Mouse (Mus musculus): ENCODE results near the gene Eif4enif1.

Eif4enif1 gene

DNA sequence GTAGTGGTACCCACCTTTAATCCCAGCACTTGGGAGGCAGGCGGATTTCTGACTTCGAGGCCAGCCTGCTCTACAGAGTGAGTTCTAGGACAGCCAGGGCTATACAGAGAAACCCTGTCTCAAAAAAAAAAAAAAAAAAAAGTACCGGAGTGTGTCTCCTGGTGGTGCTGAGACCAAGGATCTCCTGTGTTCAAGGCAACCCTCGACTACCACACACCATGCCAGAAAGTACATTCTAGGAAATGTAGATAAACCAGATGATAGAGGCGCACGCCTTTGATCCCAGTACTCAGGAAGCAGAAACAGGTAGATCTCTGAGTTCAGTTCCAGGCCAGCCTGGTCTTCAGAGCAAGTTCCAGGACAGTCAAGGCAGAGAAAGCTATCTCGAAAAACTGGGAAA is 64.9 kb downstream of the Eif4enif1 start:
- DNase-seq (ENCODE audit: low read depth, low spot score), result no peak

DNA sequence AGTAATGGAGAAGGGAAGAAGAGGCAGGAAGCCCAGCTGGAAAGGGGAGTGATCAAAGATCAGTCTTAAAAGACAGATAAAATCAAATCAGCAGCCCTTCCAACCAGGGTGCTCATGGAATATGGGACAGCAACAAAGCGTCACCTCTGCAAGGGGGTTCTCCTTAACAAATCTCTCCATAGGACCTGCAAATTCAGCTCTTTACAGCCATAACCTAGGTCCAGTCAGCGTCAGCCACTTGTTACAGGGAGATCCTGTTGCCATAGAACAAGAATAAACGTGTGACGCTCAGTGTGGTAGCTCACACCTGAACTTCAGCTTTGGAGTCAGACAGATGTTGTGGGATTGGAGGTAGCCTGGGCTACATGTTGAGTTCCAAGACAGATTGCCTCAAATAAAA is 67.0 kb downstream of the Eif4enif1 start:
- DNase-seq (ENCODE audit: low read depth, low spot score), result no peak

DNA sequence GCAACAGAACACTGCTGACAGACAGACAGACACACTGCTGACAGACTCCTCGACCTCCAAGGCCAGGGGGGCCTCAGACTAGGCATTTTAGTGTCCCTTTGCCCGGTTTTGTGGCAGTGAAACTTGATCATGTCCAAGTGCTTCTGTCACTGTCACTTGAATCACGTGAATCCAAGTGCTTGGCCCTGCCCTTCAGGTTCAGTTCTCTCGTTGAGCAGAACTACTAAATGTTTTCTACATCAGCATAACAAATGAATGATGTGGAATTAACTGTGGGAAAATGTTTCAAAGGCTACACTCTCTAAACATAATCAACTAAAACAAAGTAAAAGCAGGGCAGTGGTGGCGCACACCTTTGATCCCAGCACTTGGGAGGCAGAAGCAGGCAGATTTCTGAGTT is 76.2 kb downstream of the Eif4enif1 start:
- no peak for DNase-seq (ENCODE audit: low read depth, low spot score)

DNA sequence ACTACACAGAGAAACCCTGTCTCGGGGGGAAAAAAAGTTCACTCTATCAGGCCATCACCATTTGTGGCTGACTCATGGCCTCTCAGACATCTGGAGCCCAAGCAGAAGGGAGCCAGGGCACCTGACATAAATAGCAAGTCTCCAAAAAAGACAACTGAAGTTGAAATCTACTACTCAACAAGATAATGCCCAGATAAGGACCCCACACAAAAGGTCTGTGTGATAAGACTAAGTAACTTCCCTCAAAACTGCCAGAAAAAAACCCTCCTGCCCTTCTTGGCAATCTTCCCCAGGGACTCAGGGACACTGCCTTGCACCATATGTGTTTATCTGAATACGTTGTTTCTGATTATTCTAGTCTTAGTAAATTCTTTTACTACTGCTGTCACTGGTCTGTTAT is 77.5 kb downstream of the Eif4enif1 start:
- DNase-seq (ENCODE audit: low read depth, low spot score), result no peak

DNA sequence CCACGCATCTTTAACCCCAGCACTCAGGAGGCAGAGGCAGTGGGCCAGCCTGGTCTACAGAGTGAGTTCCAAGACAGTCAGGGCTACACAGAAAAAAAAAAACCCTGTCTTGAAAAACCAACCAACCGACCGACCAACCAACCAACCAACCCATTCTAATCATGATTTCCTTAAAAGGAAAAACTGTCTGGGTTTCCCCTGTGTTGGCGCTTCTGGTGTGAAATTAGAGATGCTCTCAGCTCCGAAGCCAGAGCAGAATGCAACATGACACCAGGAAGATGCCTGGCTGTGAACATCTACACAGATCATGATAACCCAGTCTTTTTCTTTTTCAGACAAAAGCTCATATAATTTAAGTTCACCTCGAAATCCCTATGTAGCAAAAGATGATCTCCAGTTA is 80.7 kb downstream of the Eif4enif1 start:
- DNase-seq (ENCODE audit: low read depth, low spot score), result no peak

DNA sequence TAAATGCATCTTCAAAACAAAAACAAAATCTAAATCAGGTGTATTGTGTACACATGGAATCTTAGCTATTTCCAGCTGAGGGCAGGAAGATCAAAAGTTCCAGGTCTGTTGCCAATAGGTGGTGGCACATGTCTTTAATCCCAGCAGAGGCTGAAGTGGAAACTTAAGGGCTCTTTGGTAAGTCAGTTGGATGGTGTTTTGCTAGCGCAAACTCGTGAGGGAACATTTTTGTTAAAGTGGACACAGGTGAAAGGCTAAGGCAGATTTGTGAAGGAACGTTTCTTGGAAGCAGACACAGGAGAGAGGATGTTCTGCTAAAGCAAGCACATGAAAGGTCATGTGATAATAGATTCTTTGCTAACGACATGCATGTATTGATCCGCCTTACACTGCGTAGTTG is 81.5 kb downstream of the Eif4enif1 start:
- no peak for DNase-seq (ENCODE audit: low read depth, low spot score)

DNA sequence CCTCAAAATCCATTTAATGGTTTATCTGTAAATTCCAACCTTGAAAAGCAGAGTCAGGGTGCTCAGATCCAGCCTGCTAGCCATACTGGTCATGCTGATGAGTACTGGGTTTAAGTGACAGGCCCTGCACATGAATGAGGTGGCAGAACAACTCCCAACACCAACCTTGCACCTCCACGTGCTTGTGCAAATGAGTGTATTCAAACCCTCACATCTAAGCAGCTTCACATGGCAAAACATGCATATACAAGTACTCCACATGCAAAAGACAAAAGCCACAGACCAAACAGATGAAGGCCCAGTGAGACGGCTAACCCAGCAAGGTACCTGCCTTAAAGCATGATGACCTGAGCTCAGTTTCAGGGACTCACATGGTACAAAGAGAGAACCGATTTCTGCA is 83.7 kb downstream of the Eif4enif1 start:
- DNase-seq (ENCODE audit: low read depth, low spot score), result no peak

DNA sequence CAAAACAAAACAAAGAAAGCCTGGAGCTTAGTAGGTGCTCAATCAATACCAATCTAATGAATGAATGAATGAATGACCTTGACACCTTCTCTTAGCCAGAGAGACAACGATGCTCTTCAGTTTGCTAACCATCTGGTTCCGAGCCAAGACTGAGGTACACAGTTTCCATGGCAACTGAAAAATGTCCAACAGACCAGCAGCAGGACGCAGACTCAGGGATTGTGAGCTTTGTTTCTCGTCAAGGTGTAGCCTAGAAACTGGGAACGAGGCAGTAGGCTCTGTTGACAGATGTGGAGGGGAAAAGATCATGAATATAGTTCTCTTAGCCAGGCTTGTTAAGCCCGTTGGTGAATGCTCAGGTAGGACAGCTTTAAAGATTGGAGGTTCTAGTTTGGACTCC is 84.9 kb downstream of the Eif4enif1 start:
- no peak for DNase-seq (ENCODE audit: low read depth, low spot score)

DNA sequence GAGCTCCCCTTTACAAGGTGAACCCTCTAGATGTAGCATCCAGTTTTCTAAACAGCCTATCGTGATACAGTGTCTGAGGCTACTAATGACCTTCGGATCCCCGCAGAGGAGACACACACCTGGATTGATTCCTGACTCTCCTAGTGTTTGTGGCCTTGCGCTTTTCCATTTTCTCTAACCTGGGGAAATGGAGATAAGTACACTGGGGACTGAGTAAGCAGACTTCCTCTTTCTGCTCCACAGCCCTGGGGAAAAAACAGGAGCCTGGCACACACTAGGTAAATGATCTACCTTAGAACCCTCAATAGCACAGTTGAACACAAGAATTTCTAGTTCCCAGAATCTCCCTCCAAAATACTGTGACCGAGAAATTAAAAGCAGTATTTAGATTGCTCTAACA is 85.7 kb downstream of the Eif4enif1 start:
- no peak for DNase-seq (ENCODE audit: low read depth, low spot score)

DNA sequence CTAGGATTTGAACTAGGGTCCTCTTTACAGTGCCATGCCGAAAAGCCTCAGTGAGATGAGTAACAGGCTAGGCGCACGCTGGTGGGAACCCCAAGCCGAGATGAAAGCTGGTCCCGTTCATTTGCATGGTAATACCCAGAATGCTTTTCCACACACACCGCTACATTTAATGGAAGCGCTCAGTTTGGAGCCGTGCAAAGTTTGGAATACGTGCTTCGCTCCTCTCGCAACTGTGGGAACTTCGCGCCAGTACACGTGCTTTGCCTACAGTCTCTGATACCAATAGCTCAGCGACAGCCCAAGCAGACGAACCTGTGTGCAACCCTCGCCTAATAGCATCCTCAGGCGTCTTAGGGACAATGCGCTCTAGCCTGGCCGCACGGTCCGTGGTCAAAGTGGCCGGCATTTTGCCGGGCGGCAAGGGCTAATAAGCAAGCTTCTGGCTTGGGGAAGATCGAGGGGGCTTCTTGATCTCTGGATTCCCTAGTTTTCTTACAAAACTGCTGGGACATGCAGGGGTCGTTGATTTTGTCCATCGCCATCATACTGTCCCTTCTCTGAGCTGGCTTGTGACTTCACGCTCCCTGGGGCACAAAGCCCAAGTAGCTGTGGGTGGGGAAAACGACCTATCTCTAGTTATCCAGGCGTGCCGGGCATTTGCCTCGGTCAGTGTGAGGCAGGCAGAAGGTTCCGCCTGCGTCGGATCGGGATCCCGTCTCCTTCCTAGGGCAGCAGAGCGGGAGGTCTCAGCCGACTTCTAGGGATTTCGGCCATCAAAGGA is 86.5 kb downstream of the Eif4enif1 start, which contains the start of gene Patz1:
TSS of gene Patz1 (plus strand) at position 354 of the 781 bp plus-strand sequence.
- DNase-seq (ENCODE audit: low read depth, low spot score), result peak; percentile 81

DNA sequence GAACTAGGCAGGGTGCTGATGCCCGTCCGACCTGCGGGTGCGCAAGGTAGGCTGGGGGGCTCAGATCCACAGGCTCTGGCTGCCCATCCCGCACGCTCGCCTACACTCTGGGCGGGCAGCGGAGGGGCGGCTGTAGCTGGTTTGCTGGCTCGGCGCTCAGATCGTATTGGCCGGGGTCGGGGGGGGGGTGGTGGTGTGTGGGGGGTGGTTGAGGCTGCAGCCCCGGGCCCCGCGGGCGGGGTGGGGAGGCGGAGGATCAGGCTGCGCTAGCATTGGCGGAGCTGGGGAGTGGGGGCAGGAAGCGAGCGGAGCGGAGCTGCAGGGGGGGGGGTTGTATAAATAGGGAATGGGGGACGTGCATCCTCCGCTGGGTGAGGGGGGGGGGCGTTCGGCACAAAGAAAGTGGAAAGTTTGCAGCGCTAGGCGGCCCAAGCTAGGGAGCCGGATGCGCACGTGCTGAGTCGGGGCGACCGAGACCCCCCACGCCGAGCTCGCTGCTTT is 87.2 kb downstream of the Eif4enif1 start:
- peak; percentile 92 for DNase-seq (ENCODE audit: low read depth, low spot score)

DNA sequence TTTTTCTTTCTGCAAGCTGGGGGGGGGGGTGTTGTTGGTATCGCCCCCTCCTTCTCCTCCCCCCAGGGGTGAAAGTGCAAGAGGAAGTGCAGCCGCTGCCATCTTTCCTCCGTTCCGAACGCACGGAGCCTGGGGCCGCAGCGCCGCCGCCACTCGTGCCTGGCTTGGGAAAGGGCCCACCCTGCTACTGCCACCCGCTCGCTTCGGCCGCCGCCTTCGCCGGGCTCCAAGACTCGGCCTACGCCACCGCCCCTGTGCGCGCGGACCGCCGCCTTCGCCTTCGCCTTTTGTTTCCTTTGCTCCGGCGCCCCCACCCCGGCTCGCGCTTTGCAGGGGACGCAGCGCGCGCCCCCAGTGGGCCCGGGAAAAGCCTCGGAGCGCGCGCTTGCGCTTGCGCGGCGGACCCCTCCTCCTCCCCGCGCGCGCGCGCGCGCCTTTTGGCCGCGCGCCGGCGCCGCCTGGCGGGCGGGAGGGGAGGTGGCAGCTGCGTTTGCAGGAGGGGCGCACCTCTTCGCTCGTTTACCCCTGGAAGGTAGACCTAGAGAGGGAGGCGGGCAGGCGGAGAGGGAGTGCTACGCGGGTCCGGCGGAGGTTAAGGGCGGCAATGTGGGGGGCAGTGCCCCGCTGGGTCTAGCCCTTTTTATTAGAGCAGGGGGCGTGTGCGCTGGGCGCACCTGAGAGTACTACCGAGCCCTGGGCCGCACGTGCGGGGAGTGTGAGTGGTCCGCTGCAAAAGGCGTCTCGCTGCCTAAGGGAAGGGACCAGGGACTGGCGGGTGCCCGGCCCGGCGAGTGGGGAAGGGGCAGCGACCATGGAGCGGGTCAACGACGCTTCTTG is 87.8 kb downstream of the Eif4enif1 start:
- DNase-seq (ENCODE audit: low read depth, low spot score), result peak; percentile 94

DNA sequence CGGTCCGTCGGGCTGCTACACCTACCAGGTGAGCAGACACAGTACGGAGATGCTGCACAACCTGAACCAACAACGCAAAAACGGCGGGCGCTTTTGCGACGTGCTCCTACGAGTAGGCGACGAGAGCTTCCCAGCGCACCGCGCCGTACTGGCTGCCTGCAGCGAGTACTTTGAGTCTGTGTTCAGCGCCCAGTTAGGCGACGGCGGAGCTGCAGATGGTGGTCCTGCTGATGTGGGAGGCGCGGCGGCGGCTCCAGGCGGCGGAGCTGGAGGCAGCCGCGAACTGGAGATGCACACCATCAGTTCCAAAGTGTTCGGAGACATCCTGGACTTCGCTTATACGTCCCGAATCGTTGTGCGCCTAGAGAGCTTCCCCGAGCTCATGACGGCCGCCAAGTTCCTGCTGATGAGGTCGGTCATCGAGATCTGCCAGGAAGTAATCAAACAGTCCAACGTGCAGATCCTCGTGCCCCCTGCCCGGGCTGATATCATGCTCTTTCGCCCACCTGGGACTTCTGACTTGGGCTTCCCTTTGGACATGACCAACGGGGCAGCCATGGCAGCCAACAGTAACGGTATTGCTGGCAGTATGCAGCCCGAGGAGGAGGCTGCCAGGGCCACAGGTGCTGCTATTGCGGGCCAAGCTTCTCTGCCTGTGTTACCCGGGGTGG is 88.6 kb downstream of the Eif4enif1 start:
- peak; percentile 75 for DNase-seq (ENCODE audit: low read depth, low spot score)

DNA sequence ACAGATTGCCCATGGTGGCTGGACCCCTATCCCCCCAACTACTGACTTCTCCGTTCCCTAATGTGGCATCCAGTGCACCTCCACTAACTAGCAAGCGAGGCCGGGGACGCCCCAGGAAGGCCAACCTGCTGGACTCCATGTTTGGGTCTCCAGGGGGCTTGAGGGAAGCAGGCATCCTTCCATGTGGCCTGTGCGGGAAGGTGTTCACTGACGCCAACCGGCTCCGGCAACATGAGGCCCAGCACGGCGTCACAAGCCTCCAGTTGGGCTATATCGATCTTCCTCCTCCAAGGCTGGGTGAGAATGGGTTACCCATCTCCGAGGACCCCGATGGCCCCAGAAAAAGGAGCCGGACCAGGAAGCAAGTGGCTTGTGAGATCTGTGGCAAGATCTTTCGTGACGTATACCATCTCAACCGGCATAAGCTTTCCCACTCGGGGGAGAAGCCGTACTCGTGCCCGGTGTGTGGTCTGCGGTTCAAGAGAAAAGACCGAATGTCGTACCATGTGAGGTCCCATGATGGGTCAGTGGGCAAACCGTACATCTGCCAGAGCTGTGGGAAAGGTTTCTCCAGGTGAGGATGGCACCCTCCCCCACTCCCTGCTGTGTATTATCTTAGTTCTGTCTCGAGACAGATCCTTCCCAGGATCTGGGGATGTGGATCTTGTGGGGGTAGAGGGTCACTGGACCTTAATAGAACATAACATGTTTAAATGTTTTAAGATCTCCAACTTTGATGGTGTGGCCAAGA is 89.3 kb downstream of the Eif4enif1 start:
- peak; percentile 54 for DNase-seq (ENCODE audit: low read depth, low spot score)

DNA sequence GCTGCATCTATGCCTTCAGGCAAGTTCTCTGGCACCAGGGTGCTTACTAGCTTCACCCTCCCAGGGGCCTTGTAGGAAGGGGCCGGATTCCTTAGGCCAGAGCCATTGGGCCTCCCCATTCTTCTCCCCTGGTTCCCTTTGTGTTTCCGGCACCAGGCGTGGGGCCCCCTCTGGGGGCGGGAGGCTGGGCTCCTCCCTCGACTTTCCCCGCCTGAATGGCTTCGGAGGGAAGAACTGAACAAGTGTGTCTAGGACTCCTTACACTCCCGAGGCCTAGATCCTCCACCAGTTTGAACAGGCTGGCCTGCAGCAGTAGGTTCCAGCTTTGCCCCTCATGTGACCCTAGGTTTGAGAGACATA is 89.8 kb downstream of the Eif4enif1 start:
- peak; percentile 69 for DNase-seq (ENCODE audit: low read depth, low spot score)

DNA sequence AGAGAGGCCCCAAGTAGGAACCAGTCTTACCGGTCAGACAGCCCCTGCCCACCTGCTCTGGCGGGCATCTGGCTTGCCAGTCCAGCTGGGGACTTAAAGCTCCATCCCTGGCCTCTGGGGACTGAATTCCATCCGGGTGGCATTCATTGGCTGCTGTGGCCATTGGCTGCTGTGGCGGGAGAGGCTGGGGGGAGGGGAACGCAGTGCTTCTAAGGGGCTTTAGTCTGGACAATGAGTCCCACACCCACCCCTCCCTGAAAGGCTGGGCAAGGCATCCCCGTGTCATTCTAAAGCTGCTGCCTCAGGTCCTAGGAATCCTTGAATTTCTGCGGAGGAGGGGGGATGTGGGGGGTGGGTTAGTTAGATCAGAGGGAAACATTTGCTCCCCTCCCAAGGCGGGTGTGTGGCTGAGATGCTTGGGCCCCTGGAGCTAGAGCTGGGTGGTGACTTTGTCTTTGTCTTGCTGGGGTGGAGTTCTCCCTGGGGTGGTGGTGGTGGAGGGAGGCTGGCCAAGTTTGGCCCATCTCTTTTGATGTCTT is 90.6 kb downstream of the Eif4enif1 start:
- no peak for DNase-seq (ENCODE audit: low read depth, low spot score)

DNA sequence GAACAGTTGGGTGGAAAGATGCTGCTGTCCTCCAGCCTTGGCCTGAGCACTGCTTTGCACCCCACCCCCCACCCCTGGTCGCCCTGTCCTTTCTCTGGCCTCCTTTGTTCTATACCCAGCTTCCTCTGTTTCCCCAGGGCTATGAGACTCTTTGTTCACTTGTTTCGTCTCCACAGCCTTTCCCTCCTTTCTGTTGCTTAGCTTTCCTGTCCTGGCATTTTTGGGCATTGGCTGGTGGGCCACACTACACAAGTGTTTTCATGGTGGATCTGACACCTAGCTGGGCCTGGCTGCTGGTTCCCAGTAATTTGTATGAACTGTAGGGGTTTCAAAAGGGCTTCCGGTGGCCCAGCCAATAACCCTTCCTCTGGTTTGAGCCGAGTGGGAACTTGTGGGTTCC is 91.2 kb downstream of the Eif4enif1 start:
- no peak for DNase-seq (ENCODE audit: low read depth, low spot score)

Data from A20 (cell line).